Mouse (Mus musculus) T-cell, adult 66 days (primary cell): ENCODE results near the gene 9930022D16Rik. TPM values are rescaled to one million over a fixed set of nuclear protein-coding genes. Genes with fewer than 3 reads are reported as not detected.

Experiments used
- total RNA-seq, 2 experiments: library from RNA; stranded (reverse); gene quantifications; 3 replicates in 1 of 2; 4 replicates in 1 of 2; pipeline ENCODE4 v1.2.4; 2023

The 9930022D16Rik gene
- under 1 TPM; 0.79 to 0.83 TPM for total RNA-seq

DNA sequence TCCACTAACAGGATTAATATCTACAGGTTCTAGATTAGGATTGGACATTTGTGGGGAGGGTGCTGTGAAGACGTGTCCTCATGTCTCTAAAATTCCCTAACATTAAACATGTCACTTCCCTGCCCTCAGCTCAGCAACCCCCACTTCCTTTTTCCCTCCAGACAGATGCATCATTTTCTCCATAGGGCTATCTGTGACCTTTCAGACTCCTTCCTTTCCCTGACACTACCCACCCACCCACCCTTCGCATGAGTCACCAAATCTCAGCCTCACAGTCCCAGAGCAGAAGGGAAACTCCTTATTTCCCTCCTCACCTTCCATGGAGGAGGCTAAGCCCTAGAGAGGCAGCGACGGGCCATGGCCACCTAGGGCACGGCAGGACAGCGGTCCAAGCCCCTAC, at the start of gene 9930022D16Rik:
Gene 9930022D16Rik (plus strand): TSS at position 301 of the 400 bp plus-strand sequence.

DNA sequence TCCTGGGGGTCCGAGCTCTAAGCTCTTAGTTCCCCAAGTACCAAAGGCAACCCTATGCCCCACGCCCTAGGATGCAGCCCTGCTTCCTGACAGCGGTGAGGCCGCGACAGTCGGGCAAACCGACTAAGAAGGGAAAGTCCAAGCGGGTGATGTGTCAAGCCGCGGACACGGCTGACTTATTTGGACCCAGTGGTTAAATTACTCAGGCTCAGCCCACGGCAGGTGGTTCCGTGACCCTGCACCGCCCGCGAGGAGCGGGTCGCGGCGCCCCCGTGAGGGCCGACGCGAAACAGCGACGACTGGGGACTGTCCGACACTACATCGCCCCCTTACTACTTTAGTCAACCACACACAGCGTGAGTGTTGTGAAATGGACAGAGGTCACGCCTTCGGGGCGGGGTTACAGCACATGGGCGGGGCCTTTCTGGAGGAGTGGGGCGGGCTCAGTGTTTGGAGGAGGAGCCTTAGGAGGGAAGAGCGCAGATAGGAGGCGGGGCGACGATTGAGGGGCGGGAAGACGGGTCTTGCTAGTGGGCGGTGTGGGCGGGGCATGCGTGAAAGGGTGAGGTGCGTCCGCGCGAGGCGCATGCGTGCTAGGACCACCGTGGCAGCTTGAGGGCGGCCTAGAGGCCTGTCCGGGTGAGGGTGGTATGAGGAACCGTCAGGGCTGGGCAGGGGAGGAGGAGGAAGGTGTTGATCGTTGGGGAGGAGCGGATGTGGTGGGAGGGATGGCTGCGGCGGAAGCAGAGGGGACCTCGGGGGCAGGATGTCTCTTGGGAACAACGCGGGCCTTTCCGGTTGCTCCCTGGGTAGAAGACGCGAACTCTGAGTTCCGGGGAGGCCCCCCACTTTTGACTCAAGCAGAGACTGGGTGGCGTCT, 11.9 kb downstream of the 9930022D16Rik start, which contains the start of gene Amz2:
Gene Amz2 (plus strand): TSS at position 555 of the 880 bp plus-strand sequence.

Other genes starting within 250 kb of the 9930022D16Rik start
- gene Rgs9, start 115.8 kb upstream of the 9930022D16Rik start, total RNA-seq, result under 1 TPM; 0.35 to 0.50 TPM
- gene Gna13, start 51.1 kb upstream of the 9930022D16Rik start, total RNA-seq, result 100 to 1,000 TPM; 137 to 139 TPM
- gene Amz2, start 12.0 kb downstream of the 9930022D16Rik start, total RNA-seq, result 10 to 100 TPM; 36.7 to 43.7 TPM
- gene Arsg, start 59.5 kb downstream of the 9930022D16Rik start, total RNA-seq, result 1 to 10 TPM; 2.6 to 4.2 TPM
- 10 to 100 TPM; 35.9 to 51.6 TPM for gene Slc16a6, start 59.7 kb downstream of the 9930022D16Rik start, total RNA-seq
- 1 to 10 TPM in 1 of 2 experiments, under 1 TPM in 1; 0.61 to 1.6 TPM for gene Wipi1, start 198.1 kb downstream of the 9930022D16Rik start, total RNA-seq
- gene Prkar1a, start 235.5 kb downstream of the 9930022D16Rik start, total RNA-seq, result 100 to 1,000 TPM; 262 to 269 TPM